Mouse (Mus musculus) limb, embryonic 15.5 days (tissue): Measurements from ENCODE around the gene Mlf2. TPM values are rescaled to one million over a fixed set of nuclear protein-coding genes. Genes with fewer than 3 reads are reported as not detected.

ENCODE experiments used
- ATAC-seq: fragments of 200-750 bp; cut with Nextera tagmentation; 2 replicates; pipeline ENCODE4 v1.8.0; 2017; ENCODE audit warnings: low read depth, moderate TSS enrichment; ENCODE audit not compliant: insufficient number of reproducible peaks, low FRiP score, low TSS enrichment
- H3K27ac ChIP-seq: fragments of 300-500 bp; sonication (generic); 2 replicates; pipeline ENCODE4 v1.5.1; 2015; ENCODE audit warnings: moderate library complexity, mild to moderate bottlenecking, inconsistent platforms
- H3K27me3 ChIP-seq: fragments of 300-500 bp; sonication (generic); 2 replicates; pipeline ENCODE4 v1.6.1; 2015; ENCODE audit warnings: inconsistent platforms
- H3K36me3 ChIP-seq: fragments of 300-500 bp; sonication (generic); 2 replicates; pipeline ENCODE4 v1.6.1; 2015; ENCODE audit warnings: inconsistent platforms
- H3K4me1 ChIP-seq: fragments of 300-500 bp; sonication (generic); 2 replicates; pipeline ENCODE4 v1.6.1; 2015; ENCODE audit warnings: inconsistent platforms
- H3K4me2 ChIP-seq: fragments of 300-500 bp; sonication (generic); 2 replicates; pipeline ENCODE4 v1.6.1; 2015; ENCODE audit warnings: mild to moderate bottlenecking, inconsistent platforms
- H3K4me3 ChIP-seq: fragments of 300-500 bp; sonication (generic); 2 replicates; pipeline ENCODE4 v1.5.1; 2015; ENCODE audit warnings: mild to moderate bottlenecking, inconsistent platforms
- H3K9ac ChIP-seq: fragments of 300-500 bp; sonication (generic); 2 replicates; pipeline ENCODE4 v1.6.1; 2015; ENCODE audit warnings: inconsistent platforms
- H3K9me3 ChIP-seq: fragments of 300-500 bp; sonication (generic); 2 replicates; pipeline ENCODE4 v1.6.1; 2016; ENCODE audit warnings: inconsistent platforms
- WGBS: fragments of 180-500 bp; shearing (Covaris S2); methylation state at CpG from one replicate; pipeline ENCODE4 v1.1.7; 2015; 5-methylcytosine and 5-hydroxymethylcytosine counted together
- polyA plus RNA-seq: library from polyadenylated mRNA; unstranded; fragments of >200 nt; fragmentation: Nextera tagmentation; extraction: Ambion mirVana; gene quantifications from 2 replicates; pipeline ENCODE4 v1.2.1, GENCODE M21; 2015

The Mlf2 gene
- polyA plus RNA-seq, 1 experiment from 2014 or later, result 352 TPM

- Histone ChIP-seq H3K4me3 (no peak overlapping the region), H3K27me3 (no peaks in the 10 kb centered on the region), H3K9me3 (no peaks in the 10 kb centered on the region), H3K36me3 (no peaks in the 10 kb centered on the region), H3K9ac (no peak overlapping the region), H3K4me1 (peaks cover 12% of the 10 kb centered on the region), H3K4me2 (no peak overlapping the region), H3K27ac (no peak overlapping the region)
- no peak for ATAC-seq
- 63% methylated on average over 10 of the region's 10 CpGs for WGBS
Observed at GRCm38 (mm10) chr6:124900801-124901480, 30.2 kb upstream of the Mlf2 start.

GRCm38 (mm10) chr6:124901851-124902250 is 29.3 kb upstream of the Mlf2 start:
- no peak for ATAC-seq
- H3K4me2 ChIP-seq, result no peak overlapping the region

GRCm38 (mm10) chr6:124903580-124904151 is 27.5 kb upstream of the Mlf2 start:
- peaks cover 12% of the 10 kb centered on the region for H3K4me1 ChIP-seq
- H3K27me3 ChIP-seq, result peaks cover 6% of the 10 kb centered on the region
- WGBS, result under 1% methylated on average over 23 of the region's 23 CpGs
- peak overlapping the region; percentile 52 for H3K4me3 ChIP-seq
- peak overlapping the region; percentile 84 for H3K4me2 ChIP-seq
- peak; percentile 80 for ATAC-seq
- no peaks in the 10 kb centered on the region for H3K9me3 ChIP-seq
- H3K9ac ChIP-seq, result peak overlapping the region; percentile 52
- peak overlapping the region; percentile 98 for H3K27ac ChIP-seq
- H3K36me3 ChIP-seq, result no peaks in the 10 kb centered on the region

More at GRCm38 (mm10) chr6:124901851-124902250, 29.3 kb upstream of the Mlf2 start:
- Histone ChIP-seq H3K27me3 (no peaks in the 10 kb centered on the region), H3K4me1 (peaks cover 12% of the 10 kb centered on the region), H3K36me3 (no peaks in the 10 kb centered on the region), H3K9ac (no peak overlapping the region), H3K4me3 (no peak overlapping the region), H3K27ac (no peak overlapping the region), H3K9me3 (no peaks in the 10 kb centered on the region)

- H3K4me3 ChIP-seq, result peak overlapping the region; percentile 52
- ATAC-seq, result peak; percentile 70
- peak overlapping the region; percentile 52 for H3K9ac ChIP-seq
- 7% methylated on average over 24 of the region's 24 CpGs for WGBS
- H3K36me3 ChIP-seq, result no peaks in the 10 kb centered on the region
- H3K4me2 ChIP-seq, result peak overlapping the region; percentile 84
- H3K27me3 ChIP-seq, result peaks cover 6% of the 10 kb centered on the region
- H3K9me3 ChIP-seq, result no peaks in the 10 kb centered on the region
- H3K4me1 ChIP-seq, result peaks cover 12% of the 10 kb centered on the region
- peak overlapping the region; percentile 98 for H3K27ac ChIP-seq
Observed at GRCm38 (mm10) chr6:124904161-124904981, 26.8 kb upstream of the Mlf2 start.

GRCm38 (mm10) chr6:124904991-124905860 is 26.0 kb upstream of the Mlf2 start:
- peaks cover 11% of the 10 kb centered on the region for H3K27me3 ChIP-seq
- H3K4me2 ChIP-seq, result peak overlapping the region; percentile 84
- peak overlapping the region; percentile 37; the same call in 1 of the 2 replicates for H3K9ac ChIP-seq
- no peaks in the 10 kb centered on the region for H3K36me3 ChIP-seq
- H3K4me3 ChIP-seq, result peak overlapping the region; percentile 52
- no peaks in the 10 kb centered on the region for H3K9me3 ChIP-seq
- H3K4me1 ChIP-seq, result peaks cover 19% of the 10 kb centered on the region
- 51% methylated on average over 14 of the region's 16 CpGs for WGBS
- peak overlapping the region; percentile 98 for H3K27ac ChIP-seq
- ATAC-seq, result no peak

GRCm38 (mm10) chr6:124907767-124908166 is 23.4 kb upstream of the Mlf2 start:
- H3K4me1 ChIP-seq, result peaks cover 34% of the 10 kb centered on the region
- no peak overlapping the region for H3K4me2 ChIP-seq
- peaks cover 5% of the 10 kb centered on the region for H3K36me3 ChIP-seq
- WGBS, result 66% methylated on average over 1 of the region's 1 CpGs
- no peak overlapping the region for H3K4me3 ChIP-seq
- no peak overlapping the region for H3K9ac ChIP-seq
- peaks cover 15% of the 10 kb centered on the region for H3K27me3 ChIP-seq
- no peak overlapping the region for H3K27ac ChIP-seq
- no peaks in the 10 kb centered on the region for H3K9me3 ChIP-seq
- ATAC-seq, result no peak

- ATAC-seq, result no peak
- Histone ChIP-seq H3K9ac (peak overlapping the region; percentile 28; the same call in 1 of the 2 replicates), H3K9me3 (no peaks in the 10 kb centered on the region), H3K4me2 (peak overlapping the region; percentile 42), H3K36me3 (peaks cover 27% of the 10 kb centered on the region), H3K27ac (no peak overlapping the region), H3K27me3 (peaks cover 15% of the 10 kb centered on the region), H3K4me3 (peak overlapping the region; percentile 21), H3K4me1 (peaks cover 37% of the 10 kb centered on the region)
- WGBS, result 4% methylated on average over 32 of the region's 32 CpGs
Observed at GRCm38 (mm10) chr6:124910032-124910431, 21.2 kb upstream of the Mlf2 start.

GRCm38 (mm10) chr6:124911533-124912218 is 19.5 kb upstream of the Mlf2 start, which contains the start of gene Lag3:
TSS of gene Lag3 (minus strand) at chr6:124911705.
- Histone ChIP-seq H3K27me3 (peaks cover 15% of the 10 kb centered on the region), H3K4me2 (0 out of 2 replicates have a peak within 1 kb of the TSS, but pooled peaks have one; percentile 10), H3K27ac (peak within 1 kb of the TSS; percentile 59), H3K4me1 (peaks cover 47% of the 10 kb centered on the region), H3K9me3 (no peaks in the 10 kb centered on the region), H3K9ac (no peak within 1 kb of the TSS), H3K4me3 (no peak within 1 kb of the TSS), H3K36me3 (peaks cover 31% of the 10 kb centered on the region)
- no peak for ATAC-seq
- WGBS, result 18% methylated on average over 12 of the region's 13 CpGs

GRCm38 (mm10) chr6:124913214-124913613 is 18.0 kb upstream of the Mlf2 start:
- Histone ChIP-seq H3K4me3 (no peak overlapping the region), H3K36me3 (peaks cover 31% of the 10 kb centered on the region), H3K9me3 (no peaks in the 10 kb centered on the region), H3K9ac (no peak overlapping the region), H3K4me1 (peaks cover 49% of the 10 kb centered on the region), H3K27ac (peak overlapping the region; percentile 50; the same call in 1 of the 2 replicates), H3K27me3 (peaks cover 14% of the 10 kb centered on the region), H3K4me2 (no peak overlapping the region)
- 69% methylated on average over 6 of the region's 6 CpGs for WGBS
- ATAC-seq, result no peak

- 78% methylated on average over 14 of the region's 14 CpGs for WGBS
- H3K9ac ChIP-seq, result no peak overlapping the region
- H3K9me3 ChIP-seq, result no peaks in the 10 kb centered on the region
- peaks cover 9% of the 10 kb centered on the region for H3K27me3 ChIP-seq
- H3K27ac ChIP-seq, result peak overlapping the region; percentile 50; the same call in 1 of the 2 replicates
- no peak for ATAC-seq
- peaks cover 55% of the 10 kb centered on the region for H3K4me1 ChIP-seq
- no peak overlapping the region for H3K4me2 ChIP-seq
- H3K36me3 ChIP-seq, result peaks cover 31% of the 10 kb centered on the region
- no peak overlapping the region for H3K4me3 ChIP-seq
Observed at GRCm38 (mm10) chr6:124913721-124914285, 17.4 kb upstream of the Mlf2 start.
